Mouse (Mus musculus) embryonic fibroblast, embryonic 13.5 days (primary cell): Measurements from ENCODE around the gene Efna3. TPM values are rescaled to one million over a fixed set of nuclear protein-coding genes. Genes with fewer than 3 reads are reported as not detected.
A peak's percentile ranks its signal among the peaks of the same experiment; 100 is the strongest.

Source experiments
- H3K27ac ChIP-seq: 2 replicates; pipeline ENCODE4 v1.5.1; 2012; ENCODE audit warnings: low read length, control low read depth, inconsistent platforms; ENCODE audit not compliant: insufficient read depth
- H3K4me1 ChIP-seq: 2 replicates; pipeline ENCODE4 v1.6.1; 2011; ENCODE audit warnings: low read length; ENCODE audit not compliant: control insufficient read depth, insufficient read depth
- H3K4me3 ChIP-seq: 2 replicates; pipeline ENCODE4 v1.5.1; 2011; ENCODE audit warnings: mild to moderate bottlenecking, control low read depth, low read length; ENCODE audit not compliant: insufficient read depth
- CTCF ChIP-seq: IDR thresholded peaks from 2 replicates; pipeline ENCODE4 v1.5.1; 2011; ENCODE audit warnings: mild to moderate bottlenecking, control low read depth, low read length, moderate library complexity, borderline replicate concordance; ENCODE audit not compliant: insufficient read depth
- POLR2A ChIP-seq: IDR thresholded peaks from 2 replicates; pipeline ENCODE4 v1.6.1; 2011; ENCODE audit warnings: low read depth, mild to moderate bottlenecking, control low read depth, low read length, moderate library complexity
- polyA plus RNA-seq: library from polyadenylated mRNA; stranded (reverse); fragments of >200 nt; gene quantifications from 2 replicates; pipeline ENCODE4 v1.2.4, GENCODE M21; 2011; ENCODE audit warnings: low read depth; ENCODE audit not compliant: missing spikeins, insufficient read length

Efna3 gene
- polyA plus RNA-seq, 1 experiment: 7.1 TPM

- H3K4me1 ChIP-seq: no peaks in the 10 kb centered on the region
- H3K4me3 ChIP-seq: no peak overlapping the region
- no peak overlapping the region for H3K27ac ChIP-seq
- TF ChIP-seq POLR2A (no peak), CTCF (peak; percentile 55; the same call in 1 of the 2 replicates)
These were observed 32.2 kb upstream of the Efna3 start for GRCm38 (mm10) chr3:89354816-89355511.

GRCm38 (mm10) chr3:89351271-89351670 lies 28.5 kb upstream of the Efna3 start:
- Histone ChIP-seq H3K4me1 (peaks cover 6% of the 10 kb centered on the region), H3K27ac (no peak overlapping the region), H3K4me3 (no peak overlapping the region)
- TF ChIP-seq CTCF (no peak), POLR2A (no peak)

GRCm38 (mm10) chr3:89349869-89350501 lies 27.2 kb upstream of the Efna3 start, which contains the start of gene Adam15:
Gene Adam15, minus strand, starts transcription at chr3:89349996.
- Histone ChIP-seq H3K4me3 (peak within 1 kb of the TSS; percentile 74), H3K4me1 (peaks cover 6% of the 10 kb centered on the region), H3K27ac (peak within 1 kb of the TSS; percentile 51)
- TF ChIP-seq POLR2A (peak; percentile 82), CTCF (no peak)

GRCm38 (mm10) chr3:89348911-89349868 lies 26.4 kb upstream of the Efna3 start:
- TF ChIP-seq POLR2A (peak; percentile 73), CTCF (no peak)
- peak overlapping the region; percentile 14 for H3K27ac ChIP-seq
- peak overlapping the region; percentile 74 for H3K4me3 ChIP-seq
- H3K4me1 ChIP-seq: peaks cover 6% of the 10 kb centered on the region

- H3K4me1 ChIP-seq: peaks cover 6% of the 10 kb centered on the region
- TF ChIP-seq POLR2A: no peak
- TF ChIP-seq CTCF: no peak
- no peak overlapping the region for H3K4me3 ChIP-seq
- no peak overlapping the region for H3K27ac ChIP-seq
These were observed 25.2 kb upstream of the Efna3 start for GRCm38 (mm10) chr3:89347916-89348315.

GRCm38 (mm10) chr3:89346815-89347540 lies 24.2 kb upstream of the Efna3 start:
- H3K27ac ChIP-seq: no peak overlapping the region
- H3K4me3 ChIP-seq: no peak overlapping the region
- no peak for TF ChIP-seq CTCF
- TF ChIP-seq POLR2A: no peak
- peaks cover 6% of the 10 kb centered on the region for H3K4me1 ChIP-seq

- H3K4me3 ChIP-seq: no peak overlapping the region
- H3K27ac ChIP-seq: no peak overlapping the region
- peaks cover 3% of the 10 kb centered on the region for H3K4me1 ChIP-seq
- no peak for TF ChIP-seq POLR2A
- no peak for TF ChIP-seq CTCF
These were observed 20.5 kb upstream of the Efna3 start for GRCm38 (mm10) chr3:89343279-89343678.

GRCm38 (mm10) chr3:89341794-89342193 lies 19.0 kb upstream of the Efna3 start:
- TF ChIP-seq CTCF: no peak
- TF ChIP-seq POLR2A: no peak
- Histone ChIP-seq H3K4me3 (no peak overlapping the region), H3K27ac (no peak overlapping the region), H3K4me1 (0 out of 2 replicates have a peak, but pooled peaks cover under 1% of the 10 kb centered on the region)

- H3K4me1 ChIP-seq: 0 out of 2 replicates have a peak, but pooled peaks cover 5% of the 10 kb centered on the region
- TF ChIP-seq CTCF (peak; percentile 73; the same call in 1 of the 2 replicates), POLR2A (no peak)
- no peak overlapping the region for H3K4me3 ChIP-seq
- no peak overlapping the region for H3K27ac ChIP-seq
These were observed 17.7 kb upstream of the Efna3 start for GRCm38 (mm10) chr3:89340465-89340864.
